Mouse (Mus musculus) cerebellum, adult 2 months (tissue): ENCODE results near the gene Gm49711. TPM values are rescaled to one million over a fixed set of nuclear protein-coding genes. Genes with fewer than 3 reads are reported as not detected.

Experiments
- DNase-seq, 2 experiments: peaks; one replicate each; pipeline ENCODE4 v3.0.0; 2021
- H3K27ac ChIP-seq: fragments of 200-500 bp; 2 replicates; pipeline ENCODE4 v1.5.1; 2012; ENCODE audit warnings: low read length, control low read depth, inconsistent platforms; ENCODE audit not compliant: insufficient read depth
- H3K27me3 ChIP-seq: fragments of 200-500 bp; 2 replicates; pipeline ENCODE4 v1.6.1; 2012; ENCODE audit warnings: inconsistent platforms, mild to moderate bottlenecking, low read length, moderate library complexity; ENCODE audit not compliant: control insufficient read depth, insufficient read depth
- H3K4me1 ChIP-seq: fragments of 200-500 bp; 2 replicates; pipeline ENCODE4 v1.6.1; 2011; ENCODE audit warnings: low read length; ENCODE audit not compliant: control insufficient read depth, insufficient read depth
- H3K4me3 ChIP-seq: fragments of 200-500 bp; replicated peaks from 2 replicates; pipeline ENCODE3; 2011; ENCODE audit warnings: mild to moderate bottlenecking, low read depth, low read length, control low read depth; ENCODE audit not compliant: insufficient read depth
- CTCF ChIP-seq: fragments of 200-500 bp; IDR thresholded peaks from 2 replicates; pipeline ENCODE4 v1.5.1; 2011; ENCODE audit warnings: low read depth, mild to moderate bottlenecking, control low read depth, low read length, moderate library complexity, borderline replicate concordance; ENCODE audit not compliant: insufficient read depth
- POLR2A ChIP-seq: fragments of 200-500 bp; IDR thresholded peaks from 2 replicates; pipeline ENCODE4 v1.6.1; 2011; ENCODE audit warnings: low read length, control low read depth, borderline replicate concordance; ENCODE audit not compliant: insufficient read depth
- WGBS: fragments of 180-500 bp; shearing (Covaris S2); methylation state at CpG from one replicate; pipeline ENCODE4 v1.1.7; 2018; 5-methylcytosine and 5-hydroxymethylcytosine counted together
- polyA plus RNA-seq: library from polyadenylated mRNA; depleted of rRNA; stranded (reverse); fragments of >200 nt; gene quantifications from 2 replicates; pipeline ENCODE4 v1.2.3, GENCODE M21; 2012

Gene Gm49711
- polyA plus RNA-seq, 1 experiment: 0.38 TPM

DNA sequence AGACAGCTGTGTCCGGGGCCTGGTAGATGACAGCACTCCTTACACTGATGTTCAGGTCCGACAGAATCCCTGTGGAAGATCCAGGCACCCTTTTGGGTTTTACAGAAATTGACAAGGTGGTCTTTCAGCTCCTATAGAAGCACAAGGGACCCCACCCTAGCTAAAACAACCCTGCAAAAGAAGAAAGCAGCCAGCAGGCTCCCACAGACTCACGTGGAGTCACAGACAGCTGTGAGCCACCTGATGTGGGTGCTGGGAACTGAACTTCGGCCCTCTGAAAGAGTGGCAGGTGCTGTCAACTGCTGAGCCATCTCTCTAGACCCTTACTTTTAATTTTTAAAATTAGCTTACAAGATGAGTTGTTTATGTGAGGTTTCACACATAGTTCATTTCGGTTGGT lies 23.4 kb upstream of the Gm49711 start:
- TF ChIP-seq CTCF (no peak), POLR2A (no peak)
- Histone ChIP-seq H3K4me1 (no peaks in the 10 kb centered on the region), H3K27ac (no peak overlapping the region), H3K4me3 (no peak overlapping the region), H3K27me3 (no peaks in the 10 kb centered on the region)
- 61% methylated on average over 5 of the region's 5 CpGs for WGBS
- no peak for DNase-seq

DNA sequence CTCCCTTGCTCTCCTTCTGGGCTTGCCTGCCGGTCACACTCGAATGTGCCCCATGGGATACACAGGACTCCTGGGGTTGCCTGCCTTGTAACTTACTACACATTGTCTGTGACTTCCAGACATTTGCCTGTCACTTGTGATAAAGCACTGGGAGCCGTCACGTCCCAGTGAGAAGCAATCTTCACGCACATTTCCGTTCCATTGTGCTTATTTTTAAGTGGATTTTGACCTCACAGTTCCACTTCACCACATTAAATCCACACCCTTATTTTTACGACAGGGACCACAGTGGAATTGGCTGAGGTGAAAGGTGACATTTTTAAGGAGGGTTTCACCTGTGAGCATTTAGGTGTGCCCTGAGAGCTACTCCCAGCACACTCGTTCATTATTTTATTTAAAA lies 21.4 kb upstream of the Gm49711 start:
- Histone ChIP-seq H3K27ac (no peak overlapping the region), H3K27me3 (no peaks in the 10 kb centered on the region), H3K4me3 (no peak overlapping the region), H3K4me1 (no peaks in the 10 kb centered on the region)
- DNase-seq: no peak
- TF ChIP-seq POLR2A: no peak
- no peak for TF ChIP-seq CTCF
- WGBS: 41% methylated on average over 8 of the region's 8 CpGs

DNA sequence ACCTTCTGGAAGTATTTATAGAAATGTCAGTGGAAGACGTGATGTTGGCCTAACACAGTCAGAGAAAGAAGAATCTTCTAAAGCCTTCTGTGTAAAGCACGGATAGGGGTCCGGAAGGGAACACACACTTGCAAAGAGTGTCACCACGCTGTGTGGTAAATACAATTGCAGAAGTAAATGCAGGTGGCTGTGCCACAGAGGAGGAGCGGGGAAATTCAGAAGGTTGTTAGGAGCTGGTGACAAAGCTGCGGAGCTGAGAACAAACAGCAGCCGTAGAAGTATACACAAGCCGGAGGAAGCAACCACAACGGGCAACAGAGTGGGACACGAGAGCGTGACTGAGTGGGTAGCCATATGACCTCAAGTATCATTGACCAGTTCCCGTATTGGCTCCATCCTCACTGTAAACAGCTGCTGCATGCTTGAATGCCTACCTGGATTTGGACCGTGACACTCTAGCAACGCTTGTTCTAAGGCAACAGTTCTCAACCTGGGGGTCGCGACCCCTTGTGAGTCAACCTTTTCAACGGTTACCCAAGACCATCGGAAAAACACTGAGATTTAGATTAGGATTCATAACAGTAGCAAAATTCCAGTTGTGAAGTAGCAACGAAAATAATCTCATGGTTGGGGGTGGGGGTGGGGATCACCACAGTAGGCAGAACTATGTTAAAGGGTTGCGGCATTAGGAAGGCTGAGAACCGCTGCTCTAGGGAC lies 20.1 kb upstream of the Gm49711 start:
- no peak overlapping the region for H3K4me3 ChIP-seq
- no peaks in the 10 kb centered on the region for H3K4me1 ChIP-seq
- no peak for DNase-seq
- no peaks in the 10 kb centered on the region for H3K27me3 ChIP-seq
- H3K27ac ChIP-seq: no peak overlapping the region
- WGBS: 85% methylated on average over 21 of the region's 21 CpGs
- TF ChIP-seq CTCF (no peak), POLR2A (no peak)

DNA sequence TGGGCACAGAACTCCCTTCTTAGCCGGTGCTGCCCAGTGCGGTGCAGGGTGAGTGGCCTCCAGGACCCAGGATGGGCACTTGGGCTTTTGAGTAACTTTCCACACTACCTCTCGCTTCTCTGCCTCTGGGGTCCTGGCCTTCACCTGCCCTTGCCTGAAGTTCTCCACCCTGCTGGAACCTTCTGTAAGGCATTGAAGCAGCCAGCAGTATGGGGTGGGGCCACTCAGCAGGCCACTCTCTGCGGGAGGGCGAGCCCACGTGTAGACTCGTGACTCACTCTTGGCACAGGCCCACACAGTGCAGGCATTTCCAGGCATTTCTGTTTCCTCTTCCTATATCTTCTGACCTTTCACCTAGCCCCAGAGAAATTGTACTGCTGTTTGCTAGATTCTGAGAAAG lies 18.7 kb upstream of the Gm49711 start:
- Histone ChIP-seq H3K4me1 (no peaks in the 10 kb centered on the region), H3K4me3 (no peak overlapping the region), H3K27me3 (no peaks in the 10 kb centered on the region), H3K27ac (no peak overlapping the region)
- no peak for DNase-seq
- TF ChIP-seq POLR2A: no peak
- TF ChIP-seq CTCF: no peak
- WGBS: 75% methylated on average over 7 of the region's 7 CpGs

DNA sequence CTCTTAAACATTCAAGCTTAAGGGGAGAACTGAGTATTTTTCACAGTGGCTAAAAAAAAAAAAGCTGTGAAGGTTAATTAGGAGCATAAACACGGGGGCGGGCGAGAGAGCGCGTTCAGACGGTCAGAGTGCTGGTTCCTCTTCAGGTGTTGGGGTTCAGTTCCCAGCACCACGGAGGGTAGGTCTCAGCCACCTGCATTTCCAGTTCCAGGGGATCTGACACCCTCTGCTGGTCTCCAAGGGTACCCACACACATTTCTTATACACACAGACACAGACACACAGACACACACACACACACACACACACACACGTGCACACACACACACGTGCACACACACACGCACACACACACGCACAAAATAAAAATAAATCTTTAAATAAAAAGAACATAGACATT lies 18.1 kb upstream of the Gm49711 start:
- H3K4me1 ChIP-seq: no peaks in the 10 kb centered on the region
- no peak for DNase-seq
- H3K27ac ChIP-seq: no peak overlapping the region
- no peak for TF ChIP-seq POLR2A
- TF ChIP-seq CTCF: 0 out of 2 replicates have a peak, but pooled peaks have one; percentile 3
- no peak overlapping the region for H3K4me3 ChIP-seq
- no peaks in the 10 kb centered on the region for H3K27me3 ChIP-seq
- 96% methylated on average over 11 of the region's 11 CpGs for WGBS

DNA sequence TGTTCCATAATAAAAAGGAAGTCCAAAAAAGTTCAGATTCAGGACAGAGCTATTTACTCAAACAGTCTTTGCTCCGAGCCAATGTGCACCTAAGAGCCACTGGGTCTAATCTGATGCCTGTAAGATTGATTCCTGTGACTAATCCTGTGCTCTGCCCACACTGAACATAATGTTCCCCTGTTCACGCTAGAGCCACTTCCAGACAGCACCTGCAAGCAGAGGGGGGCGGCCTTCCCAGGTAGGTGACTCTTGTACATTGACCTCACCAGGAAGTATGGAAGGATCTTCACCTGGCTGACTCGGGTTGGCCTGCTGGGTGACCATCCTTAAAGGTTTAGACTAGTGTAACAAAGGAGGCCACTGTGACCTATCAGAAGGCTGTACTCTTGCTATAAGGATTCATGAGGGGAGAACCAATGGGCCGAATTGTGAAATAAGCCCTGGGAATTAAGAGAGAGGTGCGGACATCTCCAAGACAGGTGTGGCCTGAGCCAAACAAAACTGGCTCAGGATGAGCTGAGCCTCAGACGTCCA lies 6.3 kb upstream of the Gm49711 start:
- Histone ChIP-seq H3K27me3 (no peaks in the 10 kb centered on the region), H3K4me1 (no peaks in the 10 kb centered on the region), H3K27ac (no peak overlapping the region), H3K4me3 (no peak overlapping the region)
- WGBS: 83% methylated on average over 7 of the region's 7 CpGs
- no peak for DNase-seq
- no peak for TF ChIP-seq CTCF
- no peak for TF ChIP-seq POLR2A

DNA sequence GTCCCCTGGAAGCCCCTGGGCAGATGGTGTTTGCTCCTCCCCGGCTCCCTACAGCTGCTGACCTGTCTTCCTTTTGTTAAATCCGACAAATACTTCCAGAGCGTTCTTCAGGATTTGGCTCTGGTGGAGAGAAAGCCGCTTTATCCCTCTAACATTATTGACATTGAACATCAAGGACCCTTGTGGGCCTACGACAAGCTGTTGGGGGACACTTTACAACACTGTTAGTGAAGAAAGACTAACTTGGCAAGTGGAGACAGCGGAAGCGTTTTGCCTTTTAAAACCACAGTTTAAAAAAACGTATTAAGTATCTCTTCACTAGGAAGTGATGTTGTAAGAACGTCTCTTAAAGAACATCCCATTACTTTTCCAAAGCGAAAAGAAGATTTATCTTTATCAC lies 5.5 kb upstream of the Gm49711 start:
- 71% methylated on average over 10 of the region's 10 CpGs for WGBS
- Histone ChIP-seq H3K27ac (no peak overlapping the region), H3K27me3 (no peaks in the 10 kb centered on the region), H3K4me1 (no peaks in the 10 kb centered on the region), H3K4me3 (no peak overlapping the region)
- TF ChIP-seq CTCF: no peak
- DNase-seq: no peak

DNA sequence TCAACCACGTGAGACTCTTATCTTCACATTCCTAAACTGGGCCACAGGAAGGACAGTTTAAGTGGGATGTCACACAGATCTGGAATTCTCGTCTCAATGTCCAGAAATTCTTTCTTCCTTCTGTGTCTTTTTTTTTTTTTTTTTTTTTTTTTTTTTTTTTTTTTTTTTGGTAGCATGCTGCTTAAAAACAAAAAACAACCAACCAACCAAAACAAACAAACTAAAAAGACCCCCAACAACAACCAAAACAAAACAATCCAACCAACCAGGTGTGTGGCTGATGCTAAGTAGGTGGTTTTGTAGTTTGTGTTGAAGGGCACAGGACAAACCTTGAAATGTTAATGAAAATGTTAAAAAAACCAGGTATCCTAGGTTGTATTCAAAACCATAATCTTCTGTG lies 1.4 kb upstream of the Gm49711 start:
- Histone ChIP-seq H3K27ac (no peak overlapping the region), H3K4me3 (no peak overlapping the region), H3K4me1 (peaks cover 6% of the 10 kb centered on the region), H3K27me3 (no peaks in the 10 kb centered on the region)
- no peak for TF ChIP-seq CTCF
- TF ChIP-seq POLR2A: no peak
- 70% methylated on average over 2 of the region's 2 CpGs for WGBS
- no peak for DNase-seq
